Mouse (Mus musculus) adrenal gland, adult 8-10 months (tissue): ENCODE results near the gene Ccdc167. TPM values are rescaled to one million over a fixed set of nuclear protein-coding genes. Genes with fewer than 3 reads are reported as not detected.

Experiments used
- total RNA-seq, 4 experiments: library from RNA; stranded (reverse); gene quantifications; 2 replicates each; pipeline ENCODE4 v1.2.4; 2022

The Ccdc167 gene
- total RNA-seq, 4 experiments from 2014 or later = 11.0 to 18.0 (median 14.2) TPM

Other genes with a start within 250 kb of the Ccdc167 start
- gene Pim1, start 226.3 kb downstream of the Ccdc167 start, total RNA-seq = 100 to 1,000 TPM in 1 of 4 experiments, 10 to 100 TPM in 3; 55.1 to 168 (median 83.0) TPM
- not detected for gene Gm17657, start 167.4 kb downstream of the Ccdc167 start, total RNA-seq
- 10 to 100 TPM; 23.9 to 40.4 (median 32.0) TPM for gene Tbc1d22b, start 167.3 kb downstream of the Ccdc167 start, total RNA-seq
- gene Tmem217, start 164.7 kb downstream of the Ccdc167 start, total RNA-seq = under 1 TPM in 1 of 4 experiments, not detected in 3; 0.26 TPM
- 10 to 100 TPM; 49.0 to 66.1 (median 57.1) TPM for gene Rnf8, start 102.3 kb downstream of the Ccdc167 start, total RNA-seq
- gene Gm28043, start 102.2 kb downstream of the Ccdc167 start, total RNA-seq = 1 to 10 TPM; 3.1 to 8.1 (median 5.0) TPM
- gene Cmtr1, start 56.4 kb downstream of the Ccdc167 start, total RNA-seq = 100 to 1,000 TPM; 108 to 175 (median 150) TPM